Mouse (Mus musculus): ENCODE measurements around the gene Trmt10a.
"Not testable (repeated sequence)": the region's sequence is repeated elsewhere in the genome, so short reads cannot be mapped to it uniquely, and the experiment has no call there.

The Trmt10a gene

GRCm38 (mm10) chr3:138134528-138134927 is 8.7 kb upstream of the Trmt10a start:
- DNase-seq (ENCODE audit: low spot score), result no peak

- DNase-seq (ENCODE audit: low spot score), result not testable (repeated sequence)
Measured at GRCm38 (mm10) chr3:138138146-138138545, 5.1 kb upstream of the Trmt10a start.

- no peak for DNase-seq (ENCODE audit: low spot score)
Measured at GRCm38 (mm10) chr3:138139663-138140062, 3.6 kb upstream of the Trmt10a start.

DNA sequence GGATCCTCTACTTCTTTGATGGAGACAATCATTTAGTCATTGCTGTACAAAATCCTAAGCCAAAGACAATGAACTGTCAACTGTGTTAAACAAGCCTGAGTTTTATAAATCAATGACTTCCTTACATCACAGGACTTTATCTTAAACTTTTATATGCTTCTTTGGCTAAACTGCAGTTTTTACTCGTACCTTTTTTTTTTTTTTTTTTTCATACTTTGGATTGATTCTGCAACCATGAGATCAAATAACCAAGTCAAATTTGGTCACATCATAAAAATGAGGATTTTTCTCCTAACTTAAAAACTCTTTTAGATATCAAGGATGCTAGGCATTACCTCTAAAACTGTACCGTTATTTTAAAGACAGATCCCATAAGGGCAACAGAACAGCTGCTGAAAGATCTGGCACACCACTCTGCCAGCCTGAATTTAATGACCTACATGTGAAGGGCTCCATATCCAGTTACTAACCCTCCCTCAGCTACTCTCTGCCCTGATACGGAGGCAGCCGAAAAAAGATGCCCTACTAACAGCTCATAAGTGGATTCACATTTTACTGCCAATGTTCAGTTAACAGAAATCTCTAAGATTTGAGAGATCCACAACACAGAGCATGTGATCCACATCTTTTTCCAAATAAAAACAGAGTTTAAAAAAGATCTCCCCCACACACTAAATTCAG is 1.1 kb upstream of the Trmt10a start:
- no peak for DNase-seq (ENCODE audit: low spot score)

- DNase-seq (ENCODE audit: low spot score), result no peak
Measured at GRCm38 (mm10) chr3:138142733-138143314, 424 bp upstream of the Trmt10a start.

- no peak for DNase-seq (ENCODE audit: low spot score)
Measured at GRCm38 (mm10) chr3:138144060-138144641, 903 bp downstream of the Trmt10a start.

GRCm38 (mm10) chr3:138144642-138145171 is 1.5 kb downstream of the Trmt10a start, which contains the start of gene Mttp:
Gene Mttp (minus strand): TSS chr3:138144968.
- DNase-seq (ENCODE audit: low spot score), result peak; percentile 88

- DNase-seq (ENCODE audit: low spot score), result no peak
Measured at GRCm38 (mm10) chr3:138148811-138149210, 5.6 kb downstream of the Trmt10a start.

DNA sequence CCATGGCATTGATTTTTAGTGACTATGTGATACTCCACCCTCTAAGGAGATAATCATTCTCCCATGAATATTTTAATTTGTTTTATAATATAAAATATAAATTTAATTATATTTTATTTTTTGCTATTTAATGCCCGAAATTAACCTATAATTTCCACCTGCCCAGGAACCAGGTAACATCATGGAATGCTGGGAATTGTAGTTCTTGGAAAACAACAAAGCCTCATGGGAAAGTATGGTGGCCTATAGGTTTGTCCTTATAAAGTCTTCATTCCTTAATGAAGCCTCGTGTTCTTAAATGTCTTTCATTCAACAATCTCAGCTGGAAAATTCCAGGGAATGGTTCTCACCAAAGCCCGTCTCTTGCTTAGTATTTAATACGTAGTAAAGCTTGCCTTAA is 11.8 kb downstream of the Trmt10a start:
- no peak for DNase-seq (ENCODE audit: low spot score)

- DNase-seq (ENCODE audit: low spot score), result no peak
Measured at GRCm38 (mm10) chr3:138156651-138157050, 13.4 kb downstream of the Trmt10a start.

- DNase-seq (ENCODE audit: low spot score), result no peak
Measured at GRCm38 (mm10) chr3:138161623-138162022, 18.4 kb downstream of the Trmt10a start.

GRCm38 (mm10) chr3:138162553-138163183 is 19.4 kb downstream of the Trmt10a start:
- DNase-seq (ENCODE audit: low spot score), result no peak

GRCm38 (mm10) chr3:138173291-138173690 is 30.0 kb downstream of the Trmt10a start:
- no peak for DNase-seq (ENCODE audit: low spot score)

- DNase-seq (ENCODE audit: low spot score), result no peak
Measured at GRCm38 (mm10) chr3:138175551-138175950, 32.3 kb downstream of the Trmt10a start.

DNA sequence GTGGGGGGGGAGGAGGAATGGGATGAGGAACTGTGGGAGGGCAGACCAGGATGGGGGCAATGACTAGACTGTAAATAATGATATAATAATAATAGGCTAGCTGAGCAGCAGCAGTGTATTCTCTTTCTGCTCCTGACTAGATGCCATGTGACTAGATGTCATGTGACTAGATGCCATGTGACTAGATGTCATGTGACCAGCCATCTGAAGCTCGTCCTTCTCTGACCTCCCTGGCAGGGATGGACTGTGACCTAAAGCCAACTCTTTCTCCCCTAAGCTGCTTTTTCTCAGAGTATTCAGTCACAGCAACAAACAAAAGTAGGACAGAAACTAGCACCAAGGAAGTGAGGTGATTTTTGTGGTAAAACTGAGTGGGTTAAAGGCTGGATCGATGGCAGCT is 38.8 kb downstream of the Trmt10a start:
- DNase-seq (ENCODE audit: low spot score), result no peak

GRCm38 (mm10) chr3:138183371-138183770 is 40.1 kb downstream of the Trmt10a start:
- no peak for DNase-seq (ENCODE audit: low spot score)

DNA sequence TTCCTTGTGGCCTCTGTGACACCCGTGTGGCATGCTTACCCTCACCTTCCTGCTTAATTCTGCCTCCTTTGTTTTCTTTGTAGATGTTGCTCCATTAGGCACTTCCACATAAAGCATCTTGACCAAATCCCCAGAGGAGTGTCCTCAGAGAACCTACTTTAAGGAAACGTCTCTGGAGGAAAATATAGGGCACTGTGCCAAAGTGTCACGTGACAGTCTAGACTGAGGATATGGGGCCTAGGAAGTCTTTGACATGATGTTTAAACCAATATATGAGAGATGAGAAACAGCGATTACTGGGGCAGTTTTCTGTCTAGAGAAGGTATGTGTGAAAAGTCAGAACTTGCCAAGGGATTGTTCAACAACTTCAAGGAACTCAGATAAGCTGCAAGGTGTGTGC is 42.0 kb downstream of the Trmt10a start:
- DNase-seq (ENCODE audit: low spot score), result no peak

- no peak for DNase-seq (ENCODE audit: low spot score)
Measured at GRCm38 (mm10) chr3:138185995-138186930, 43.0 kb downstream of the Trmt10a start.

DNA sequence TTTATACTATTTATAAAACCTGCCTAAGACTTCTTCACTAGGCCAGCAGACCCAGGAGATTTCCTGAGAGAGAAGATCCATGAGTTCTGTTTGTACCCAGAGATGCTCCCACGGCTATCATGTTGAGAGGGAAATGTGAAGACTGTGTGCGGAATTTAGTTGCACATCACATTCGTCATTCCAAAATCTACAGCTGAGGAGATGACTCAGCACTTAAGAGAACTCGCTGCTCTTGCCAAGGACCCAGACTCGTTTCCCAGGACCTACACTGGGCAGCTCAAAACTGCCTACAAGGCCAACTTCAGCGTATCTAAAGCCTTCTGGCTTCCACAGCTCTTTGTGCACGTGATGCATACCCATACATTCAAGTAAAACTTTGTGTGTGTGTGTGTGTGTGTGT is 49.0 kb downstream of the Trmt10a start:
- no peak for DNase-seq (ENCODE audit: low spot score)

DNA sequence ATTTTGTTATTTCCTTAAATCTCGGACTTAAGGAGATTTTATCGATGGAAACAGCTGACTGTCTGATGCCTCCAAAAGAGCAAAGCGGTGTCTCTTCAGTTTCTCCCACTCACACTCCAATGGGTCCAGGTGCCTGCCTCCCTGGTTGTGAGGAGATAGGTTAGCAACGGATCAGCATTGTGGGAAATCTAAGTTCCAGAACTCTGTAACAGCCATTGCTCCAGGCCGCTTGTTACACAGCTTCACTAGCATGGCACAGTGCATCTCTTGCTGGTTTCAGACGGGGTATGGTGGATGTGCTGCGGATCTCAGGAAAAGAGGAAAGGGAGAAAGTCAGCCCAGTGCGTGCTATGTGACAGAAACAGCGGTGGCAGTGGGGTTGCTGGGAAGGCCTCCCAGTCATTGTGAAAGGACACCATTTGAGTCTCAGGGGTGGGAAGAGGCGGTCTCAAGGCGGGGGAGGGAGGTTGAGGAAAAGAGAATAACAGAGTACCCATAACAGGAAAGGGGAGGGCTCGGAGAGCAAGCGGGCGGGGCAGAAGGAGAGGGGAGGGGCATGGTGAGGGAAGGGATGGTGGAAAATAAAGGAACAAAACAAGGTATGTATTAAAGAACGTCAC is 50.5 kb downstream of the Trmt10a start, which contains the start of gene 4930579F01Rik:
Gene 4930579F01Rik (minus strand): TSS at position 143 of the 620 bp plus-strand sequence.
- DNase-seq (ENCODE audit: low spot score), result no peak

DNA sequence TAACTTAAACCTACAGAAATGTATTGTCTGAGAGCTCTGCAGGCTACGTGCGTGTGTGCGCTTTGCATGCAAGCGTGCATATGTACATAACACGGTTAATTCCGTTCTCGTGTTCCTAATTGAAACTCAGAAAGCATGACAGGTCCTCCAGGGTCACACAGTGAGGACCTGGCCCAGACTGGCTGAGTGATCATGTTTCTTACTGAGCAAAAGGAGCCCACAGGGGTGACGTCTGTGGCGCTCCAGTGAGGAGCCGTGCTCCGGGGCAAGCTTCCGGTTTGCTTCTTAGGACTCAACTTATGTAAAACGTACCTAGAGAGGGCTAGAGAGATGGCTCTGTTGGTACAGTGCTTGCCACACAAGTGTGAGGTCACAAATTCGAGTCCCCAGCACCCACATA is 53.8 kb downstream of the Trmt10a start:
- no peak for DNase-seq (ENCODE audit: low spot score)
